Mouse (Mus musculus) liver, embryonic 11.5 days (tissue): Measurements from ENCODE around the gene C1s2. TPM values are rescaled to one million over a fixed set of nuclear protein-coding genes. Genes with fewer than 3 reads are reported as not detected.
"Not testable (repeated sequence)": the region's sequence is repeated elsewhere in the genome, so short reads cannot be mapped to it uniquely, and the experiment has no call there.

Experiments
- ATAC-seq: fragments of 200-750 bp; cut with Nextera tagmentation; replicated peaks from 2 replicates; pipeline ENCODE4 v1.8.0; 2017; ENCODE audit warnings: moderate number of reproducible peaks, mild to moderate bottlenecking, moderate TSS enrichment, moderate library complexity; ENCODE audit not compliant: low FRiP score
- DNase-seq: peaks from one replicate; pipeline ENCODE4 v3.0.0-alpha.2; 2017; ENCODE audit warnings: low spot score
- H3K27ac ChIP-seq: fragments of 300-500 bp; sonication (generic); 2 replicates; pipeline ENCODE4 v1.5.1; 2014; ENCODE audit warnings: mild to moderate bottlenecking, low read depth, low read length, control low read depth
- H3K27me3 ChIP-seq: fragments of 300-500 bp; sonication (generic); replicated peaks from 2 replicates; pipeline ENCODE4 v1.6.1; 2014; ENCODE audit warnings: low read length, mixed read lengths; ENCODE audit not compliant: control insufficient read depth, insufficient read depth
- H3K36me3 ChIP-seq: fragments of 300-500 bp; sonication (generic); 2 replicates; pipeline ENCODE4 v1.6.1; 2014; ENCODE audit warnings: mild to moderate bottlenecking, low read length, moderate library complexity, mixed read lengths; ENCODE audit not compliant: control insufficient read depth, insufficient read depth
- H3K4me1 ChIP-seq: fragments of 300-500 bp; sonication (generic); replicated peaks from 2 replicates; pipeline ENCODE4 v1.6.1; 2014; ENCODE audit warnings: low read length, mixed read lengths; ENCODE audit not compliant: control insufficient read depth, insufficient read depth
- H3K4me2 ChIP-seq: fragments of 300-500 bp; sonication (generic); 2 replicates; pipeline ENCODE4 v1.6.1; 2014; ENCODE audit warnings: mild to moderate bottlenecking, control low read depth, moderate library complexity
- H3K4me3 ChIP-seq: fragments of 300-500 bp; sonication (generic); 2 replicates; pipeline ENCODE4 v1.5.1; 2014; ENCODE audit warnings: low read depth, low read length, control low read depth
- H3K9ac ChIP-seq: fragments of 300-500 bp; sonication (generic); 2 replicates; pipeline ENCODE4 v1.6.1; 2014; ENCODE audit warnings: low read depth, low read length, control low read depth
- H3K9me3 ChIP-seq: fragments of 300-500 bp; sonication (generic); 2 replicates; pipeline ENCODE4 v1.6.1; 2016; ENCODE audit warnings: low read length, inconsistent platforms, mixed read lengths; ENCODE audit not compliant: control insufficient read depth
- WGBS: fragments of 180-500 bp; shearing (Covaris S2); extraction: QIAGEN DNeasy Blood & Tissue Kit; methylation state at CpG from one replicate; pipeline ENCODE4 v1.1.7; 2014; 5-methylcytosine and 5-hydroxymethylcytosine counted together
- polyA plus RNA-seq: library from polyadenylated mRNA; unstranded; fragments of >200 nt; fragmentation: Nextera tagmentation; extraction: Ambion mirVana; gene quantifications from 2 replicates; pipeline ENCODE4 v1.2.1, GENCODE M21; 2014

Gene C1s2
- polyA plus RNA-seq, result not detected in 2 replicates

- not testable (repeated sequence) for DNase-seq, H3K4me1 ChIP-seq, H3K9ac ChIP-seq, ATAC-seq, H3K27me3 ChIP-seq, H3K9me3 ChIP-seq, H3K4me2 ChIP-seq, H3K4me3 ChIP-seq, H3K27ac ChIP-seq, H3K36me3 ChIP-seq
- WGBS, result 71% methylated on average over 2 of the region's 2 CpGs
Observed at GRCm38 (mm10) chr6:124635985-124636384, at the start of gene C1s2. Gene C1s2, minus strand, starts transcription at chr6:124636085.

GRCm38 (mm10) chr6:124683591-124684417 lies 47.9 kb upstream of the C1s2 start:
- 65% methylated on average over 14 of the region's 14 CpGs for WGBS
- H3K4me2 ChIP-seq, result peak overlapping the region; percentile 45
- no peaks in the 10 kb centered on the region for H3K36me3 ChIP-seq
- no peak overlapping the region for H3K9ac ChIP-seq
- peak; percentile 86 for ATAC-seq
- H3K4me1 ChIP-seq, result peaks cover 47% of the 10 kb centered on the region
- no peaks in the 10 kb centered on the region for H3K9me3 ChIP-seq
- peak overlapping the region; percentile 63 for H3K27ac ChIP-seq
- DNase-seq, result no peak
- no peak overlapping the region for H3K4me3 ChIP-seq
- H3K27me3 ChIP-seq, result no peaks in the 10 kb centered on the region

GRCm38 (mm10) chr6:124682291-124682690 lies 46.4 kb upstream of the C1s2 start:
- not testable (repeated sequence) for H3K36me3 ChIP-seq, ATAC-seq, H3K4me3 ChIP-seq, DNase-seq, H3K27ac ChIP-seq, H3K27me3 ChIP-seq, H3K9me3 ChIP-seq, H3K9ac ChIP-seq, H3K4me2 ChIP-seq
- H3K4me1 ChIP-seq, result peaks cover 47% of the 10 kb centered on the region
- WGBS, result 62% methylated on average over 6 of the region's 6 CpGs

GRCm38 (mm10) chr6:124679486-124679885 lies 43.6 kb upstream of the C1s2 start:
- no peak overlapping the region for H3K9ac ChIP-seq
- H3K4me3 ChIP-seq, result no peak overlapping the region
- peaks cover 3% of the 10 kb centered on the region; the same call in 1 of the 2 replicates for H3K36me3 ChIP-seq
- WGBS, result 92% methylated on average over 3 of the region's 3 CpGs
- no peaks in the 10 kb centered on the region for H3K9me3 ChIP-seq
- no peak overlapping the region for H3K4me2 ChIP-seq
- ATAC-seq (no peak), DNase-seq (no peak)
- peaks cover 26% of the 10 kb centered on the region for H3K4me1 ChIP-seq
- H3K27me3 ChIP-seq, result no peaks in the 10 kb centered on the region
- H3K27ac ChIP-seq, result no peak overlapping the region

- Histone ChIP-seq H3K27ac (no peak overlapping the region), H3K4me2 (no peak overlapping the region), H3K4me3 (no peak overlapping the region), H3K4me1 (peaks cover 20% of the 10 kb centered on the region), H3K9ac (no peak overlapping the region), H3K9me3 (no peaks in the 10 kb centered on the region), H3K36me3 (peaks cover 3% of the 10 kb centered on the region; the same call in 1 of the 2 replicates), H3K27me3 (no peaks in the 10 kb centered on the region)
- WGBS, result 85% methylated on average over 7 of the region's 7 CpGs
- no peak for DNase-seq
- ATAC-seq, result no peak
Observed at GRCm38 (mm10) chr6:124678769-124679168, 42.9 kb upstream of the C1s2 start.

- Histone ChIP-seq H3K4me1 (peaks cover 14% of the 10 kb centered on the region), H3K36me3 (peaks cover 3% of the 10 kb centered on the region; the same call in 1 of the 2 replicates), H3K27ac (no peak overlapping the region), H3K27me3 (no peaks in the 10 kb centered on the region), H3K4me2 (no peak overlapping the region), H3K9me3 (no peaks in the 10 kb centered on the region), H3K9ac (no peak overlapping the region), H3K4me3 (no peak overlapping the region)
- no peak for ATAC-seq
- no peak for DNase-seq
- 77% methylated on average over 6 of the region's 6 CpGs for WGBS
Observed at GRCm38 (mm10) chr6:124676171-124676570, 40.3 kb upstream of the C1s2 start.

GRCm38 (mm10) chr6:124674591-124674990 lies 38.7 kb upstream of the C1s2 start:
- no peak for ATAC-seq
- H3K36me3 ChIP-seq, result peaks cover 3% of the 10 kb centered on the region; the same call in 1 of the 2 replicates
- no peak overlapping the region for H3K27ac ChIP-seq
- H3K9me3 ChIP-seq, result no peaks in the 10 kb centered on the region
- 92% methylated on average over 7 of the region's 7 CpGs for WGBS
- H3K27me3 ChIP-seq, result no peaks in the 10 kb centered on the region
- no peak overlapping the region for H3K9ac ChIP-seq
- no peak overlapping the region for H3K4me3 ChIP-seq
- no peak overlapping the region for H3K4me2 ChIP-seq
- no peak for DNase-seq
- peaks cover 14% of the 10 kb centered on the region for H3K4me1 ChIP-seq

- ATAC-seq, result no peak
- H3K4me1 ChIP-seq, result peaks cover 14% of the 10 kb centered on the region
- 92% methylated on average over 9 of the region's 9 CpGs for WGBS
Observed at GRCm38 (mm10) chr6:124673619-124674018, 37.7 kb upstream of the C1s2 start.

GRCm38 (mm10) chr6:124672100-124672499 lies 36.2 kb upstream of the C1s2 start:
- peaks cover 14% of the 10 kb centered on the region for H3K4me1 ChIP-seq
- 54% methylated on average over 6 of the region's 6 CpGs for WGBS
- no peaks in the 10 kb centered on the region for H3K27me3 ChIP-seq
- no peak overlapping the region for H3K9ac ChIP-seq
- no peak overlapping the region for H3K27ac ChIP-seq
- no peak overlapping the region for H3K4me3 ChIP-seq
- H3K9me3 ChIP-seq, result no peaks in the 10 kb centered on the region
- DNase-seq (no peak), ATAC-seq (no peak)
- H3K4me2 ChIP-seq, result no peak overlapping the region
- peaks cover 3% of the 10 kb centered on the region; the same call in 1 of the 2 replicates for H3K36me3 ChIP-seq

More at GRCm38 (mm10) chr6:124673619-124674018, 37.7 kb upstream of the C1s2 start:
- Histone ChIP-seq H3K27ac (no peak overlapping the region), H3K9ac (no peak overlapping the region), H3K27me3 (no peaks in the 10 kb centered on the region), H3K9me3 (no peaks in the 10 kb centered on the region), H3K4me2 (no peak overlapping the region), H3K36me3 (peaks cover 3% of the 10 kb centered on the region; the same call in 1 of the 2 replicates), H3K4me3 (no peak overlapping the region)
- no peak for DNase-seq
